7 mouse cellular contexts compared by ENCODE assay signal in the genomic region with DNA sequence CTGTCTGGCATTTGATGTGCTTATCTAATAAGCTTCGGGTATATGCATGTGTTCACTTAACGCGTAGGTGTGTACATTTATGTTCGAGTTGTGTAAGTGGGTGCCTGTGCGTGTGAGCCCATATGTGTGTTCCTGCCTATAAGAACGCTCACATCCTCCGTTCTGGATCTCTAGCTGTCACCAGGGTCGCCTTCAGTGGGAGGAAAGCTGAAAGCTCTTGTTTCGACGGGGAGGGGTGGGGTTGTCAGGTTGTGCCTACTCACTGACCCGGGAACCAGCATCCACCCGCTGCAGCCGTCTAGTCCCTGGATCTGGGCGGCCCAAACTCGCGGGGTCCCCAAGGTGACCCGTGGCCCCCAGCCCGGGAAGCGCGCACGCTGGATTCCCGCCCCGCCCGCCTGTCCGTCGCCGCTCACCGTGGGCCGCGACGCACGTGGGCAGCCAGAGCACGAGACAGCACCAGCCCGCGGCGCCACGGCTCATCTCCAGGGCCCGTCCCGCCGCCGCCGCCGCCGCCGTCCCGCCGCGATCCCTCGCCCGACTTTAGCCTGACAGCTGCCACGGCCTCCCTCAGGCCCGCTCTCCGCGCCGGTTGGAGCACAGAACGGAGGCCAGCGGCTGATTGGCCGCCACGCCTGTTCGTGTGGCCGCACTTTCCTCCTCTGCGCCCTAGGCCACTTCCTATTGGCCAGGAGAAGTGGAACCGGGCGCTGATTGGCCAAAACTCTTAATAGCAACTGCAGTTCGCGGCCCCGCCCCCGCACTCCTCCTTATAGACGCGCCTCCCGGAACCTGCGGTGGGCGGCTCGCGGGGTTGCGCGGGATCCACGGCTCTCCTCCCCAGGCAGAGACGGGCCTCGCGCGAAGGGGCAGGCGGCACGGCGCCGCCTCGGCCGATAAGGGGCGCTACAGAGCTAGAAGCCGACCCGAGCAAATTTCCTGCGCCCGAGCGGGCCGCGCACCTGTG. TPM values are rescaled to one million over a fixed set of nuclear protein-coding genes. Genes with fewer than 3 reads are reported as not detected.
DNase-seq lines count a peak whose midpoint lies in the region; ATAC-seq lines count a peak whose summit lies in the region.

A gene (plus strand): TSS at position 818 of the 967 bp plus-strand sequence.

- DNase-seq in adrenal gland, postnatal 25 days: peak; percentile 99
- peak; percentile 100 for DNase-seq in heart, adult 11 months
- DNase-seq in kidney, adult 18-20 months: peak; percentile 99
- DNase-seq in limb, embryonic 11.5 days (ENCODE audit: low spot score): peak; percentile 98
- DNase-seq in midbrain, embryonic 14.5 days: peak; percentile 99
- DNase-seq in spleen, adult 18-20 months: peak; percentile 96

- peaks cover 11% of the 10 kb centered on the region for H3K36me3 ChIP-seq in embryonic facial prominence, embryonic 12.5 days
- peaks cover 6% of the 10 kb centered on the region for H3K36me3 ChIP-seq in limb, embryonic 11.5 days (ENCODE audit: control insufficient read depth, insufficient read depth, low read length)
- peaks cover 8% of the 10 kb centered on the region; the same call in 1 of the 2 replicates for H3K36me3 ChIP-seq in midbrain, embryonic 14.5 days (ENCODE audit: control insufficient read depth, insufficient read depth, low read length)

- 2% methylated on average over 95 of the region's 96 CpGs for WGBS in embryonic facial prominence, embryonic 12.5 days
- WGBS in limb, embryonic 11.5 days: 3% methylated on average over 96 of the region's 96 CpGs
- 3% methylated on average over 96 of the region's 96 CpGs for WGBS in midbrain, embryonic 14.5 days

- peak; percentile 94 for ATAC-seq in embryonic facial prominence, embryonic 12.5 days (ENCODE audit: insufficient number of reproducible peaks, insufficient read depth, low FRiP score, low TSS enrichment)
- peak; percentile 92 for ATAC-seq in limb, embryonic 11.5 days (ENCODE audit: insufficient number of reproducible peaks, low FRiP score, low TSS enrichment, low read depth)
- peak; percentile 93 for ATAC-seq in midbrain, embryonic 14.5 days (ENCODE audit: low FRiP score, low TSS enrichment)

- H3K4me1 ChIP-seq in embryonic facial prominence, embryonic 12.5 days: peaks cover 25% of the 10 kb centered on the region
- H3K4me1 ChIP-seq in limb, embryonic 11.5 days (ENCODE audit: control insufficient read depth, insufficient read depth, low read length): peaks cover 13% of the 10 kb centered on the region
- H3K4me1 ChIP-seq in midbrain, embryonic 14.5 days (ENCODE audit: control insufficient read depth, insufficient read depth, low read length): peaks cover 24% of the 10 kb centered on the region

- no peaks in the 10 kb centered on the region for H3K27me3 ChIP-seq in embryonic facial prominence, embryonic 12.5 days
- no peaks in the 10 kb centered on the region for H3K27me3 ChIP-seq in limb, embryonic 11.5 days (ENCODE audit: control insufficient read depth, insufficient read depth, low read length)
- no peaks in the 10 kb centered on the region for H3K27me3 ChIP-seq in midbrain, embryonic 14.5 days (ENCODE audit: control insufficient read depth, insufficient read depth, low read length)

- H3K4me2 ChIP-seq in embryonic facial prominence, embryonic 12.5 days (replicated peaks): peak within 1 kb of the TSS; percentile 94
- peak within 1 kb of the TSS; percentile 95 for H3K4me2 ChIP-seq in limb, embryonic 11.5 days (ENCODE audit: low read depth, severe bottlenecking)
- H3K4me2 ChIP-seq in midbrain, embryonic 14.5 days (ENCODE audit: low read length): peak within 1 kb of the TSS; percentile 83

- peak within 1 kb of the TSS; percentile 74 for H3K4me3 ChIP-seq in embryonic facial prominence, embryonic 12.5 days
- peak within 1 kb of the TSS; percentile 87 for H3K4me3 ChIP-seq in limb, embryonic 11.5 days (ENCODE audit: low read depth, low read length)
- peak within 1 kb of the TSS; percentile 56 for H3K4me3 ChIP-seq in midbrain, embryonic 14.5 days (replicated peaks; ENCODE audit: low read depth, low read length)

- H3K9me3 ChIP-seq in embryonic facial prominence, embryonic 12.5 days: no peaks in the 10 kb centered on the region
- H3K9me3 ChIP-seq in limb, embryonic 11.5 days (ENCODE audit: control insufficient read depth, low read length): no peaks in the 10 kb centered on the region
- no peaks in the 10 kb centered on the region for H3K9me3 ChIP-seq in midbrain, embryonic 14.5 days (ENCODE audit: control insufficient read depth, low read length)

- H3K27ac ChIP-seq in embryonic facial prominence, embryonic 12.5 days: peak within 1 kb of the TSS; percentile 95
- peak within 1 kb of the TSS; percentile 86 for H3K27ac ChIP-seq in limb, embryonic 11.5 days (replicated peaks; ENCODE audit: low read depth, low read length)
- peak within 1 kb of the TSS; percentile 92 for H3K27ac ChIP-seq in midbrain, embryonic 14.5 days (replicated peaks; ENCODE audit: low read depth, low read length)

- peak within 1 kb of the TSS; percentile 76 for H3K9ac ChIP-seq in embryonic facial prominence, embryonic 12.5 days
- peak within 1 kb of the TSS; percentile 93 for H3K9ac ChIP-seq in limb, embryonic 11.5 days (ENCODE audit: low read length)
- peak within 1 kb of the TSS; percentile 80 for H3K9ac ChIP-seq in midbrain, embryonic 14.5 days (replicated peaks; ENCODE audit: low read length)

RNA-seq across cellular contexts. Expression of the gene that starts here (rescaled TPM):
- total RNA-seq in adrenal gland, postnatal 25 days (2021): 245 and 261 TPM in 2 replicates
- polyA plus RNA-seq in embryonic facial prominence, embryonic 12.5 days (2016; fragmentation: Nextera tagmentation; extraction: Ambion mirVana): 525 and 526 TPM in 2 replicates
- polyA plus RNA-seq in limb, embryonic 11.5 days (2014; fragmentation: Nextera tagmentation; extraction: Ambion mirVana): 706 and 718 TPM in 2 replicates
- polyA plus RNA-seq in midbrain, embryonic 14.5 days (2014; fragmentation: Nextera tagmentation; extraction: Ambion mirVana): 589 and 591 TPM in 2 replicates

Comparison
In these comparisons a context has a peak if more than half of its experiments do, and no peak if none do; other contexts are left out.
1. Peak in every context shown above with its lines: DNase-seq, ATAC-seq, H3K4me3 ChIP-seq and H3K27ac ChIP-seq.